Mouse (Mus musculus) mouse embryonic stem cell (cell line): ENCODE data around the gene Ttc32.

Source experiments
- in situ Hi-C, 2 experiments: fragments of 300-500 bp; cut with MboI; formaldehyde crosslinking; loops; 1 replicate in 1 of 2; 3 replicates in 1 of 2; pipeline ENCODE4 v1.14.3; 2019 to 2020; ENCODE audit warnings: low sequenced_read_pairs in 2 of 2, low pct_unique_long_range_greater_than_20kb in 1 of 2, mixed read lengths in 1 of 2; ENCODE audit not compliant: unreplicated experiment in 1 of 2

The Ttc32 gene

GRCm38 (mm10) chr12:9040686-9041085 lies 10.9 kb downstream of the Ttc32 start:
- in situ Hi-C loops, result no loop called here

- in situ Hi-C loops, result no loop called here
Measured at GRCm38 (mm10) chr12:9042316-9042715, 12.5 kb downstream of the Ttc32 start.

- in situ Hi-C loops, result no loop called here
Measured at GRCm38 (mm10) chr12:9042759-9043158, 13.0 kb downstream of the Ttc32 start.

- in situ Hi-C loops, result no loop called here
Measured at GRCm38 (mm10) chr12:9044666-9045065, 14.9 kb downstream of the Ttc32 start.

- in situ Hi-C loops, result no loop called here
Measured at GRCm38 (mm10) chr12:9046674-9047073, 16.9 kb downstream of the Ttc32 start.

- in situ Hi-C loops, result no loop called here
Measured at GRCm38 (mm10) chr12:9048090-9048489, 18.3 kb downstream of the Ttc32 start.

- in situ Hi-C loops, result loop anchor here in 1 of 2 experiments (25.0 kb wide), 1 partner anchor 361 kb away; no protein-coding TSS in a partner anchor
Measured at GRCm38 (mm10) chr12:9050824-9051223, 21.0 kb downstream of the Ttc32 start.

- in situ Hi-C loops, result loop anchor here in 1 of 2 experiments (25.0 kb wide), 1 partner anchor 360 kb away; no protein-coding TSS in a partner anchor
Measured at GRCm38 (mm10) chr12:9052075-9052829, 22.5 kb downstream of the Ttc32 start.

GRCm38 (mm10) chr12:9053345-9053744 lies 23.5 kb downstream of the Ttc32 start:
- in situ Hi-C loops, result loop anchor here in 1 of 2 experiments (25.0 kb wide), 1 partner anchor 359 kb away; no protein-coding TSS in a partner anchor

GRCm38 (mm10) chr12:9054012-9054411 lies 24.2 kb downstream of the Ttc32 start:
- in situ Hi-C loops, result loop anchor here in 1 of 2 experiments (25.0 kb wide), 1 partner anchor 358 kb away; no protein-coding TSS in a partner anchor

GRCm38 (mm10) chr12:9055269-9055668 lies 25.5 kb downstream of the Ttc32 start:
- in situ Hi-C loops, result loop anchor here in 1 of 2 experiments (25.0 kb wide), 1 partner anchor 357 kb away; no protein-coding TSS in a partner anchor

- in situ Hi-C loops, result loop anchor here in 1 of 2 experiments (25.0 kb wide), 1 partner anchor 353 kb away; no protein-coding TSS in a partner anchor
Measured at GRCm38 (mm10) chr12:9059502-9059901, 29.7 kb downstream of the Ttc32 start.

- in situ Hi-C loops, result loop anchor here in 1 of 2 experiments (25.0 kb wide), 1 partner anchor 352 kb away; no protein-coding TSS in a partner anchor
Measured at GRCm38 (mm10) chr12:9059965-9060364, 30.2 kb downstream of the Ttc32 start.

- in situ Hi-C loops, result loop anchor here in 1 of 2 experiments (25.0 kb wide), 1 partner anchor 349 kb away; no protein-coding TSS in a partner anchor
Measured at GRCm38 (mm10) chr12:9063611-9064010, 33.8 kb downstream of the Ttc32 start.

GRCm38 (mm10) chr12:9071058-9071457 lies 41.3 kb downstream of the Ttc32 start:
- in situ Hi-C loops, result loop anchor here in 1 of 2 experiments (25.0 kb wide), 1 partner anchor 341 kb away; no protein-coding TSS in a partner anchor

- in situ Hi-C loops, result loop anchor here in 1 of 2 experiments (25.0 kb wide), 1 partner anchor 341 kb away; no protein-coding TSS in a partner anchor
Measured at GRCm38 (mm10) chr12:9071493-9071892, 41.7 kb downstream of the Ttc32 start.

- in situ Hi-C loops, result no loop called here
Measured at GRCm38 (mm10) chr12:9077554-9078125, 47.8 kb downstream of the Ttc32 start.

- in situ Hi-C loops, result no loop called here
Measured at GRCm38 (mm10) chr12:9090226-9090625, 60.4 kb downstream of the Ttc32 start.
